18 mouse cellular contexts compared by ENCODE assay signal in the genomic region with DNA sequence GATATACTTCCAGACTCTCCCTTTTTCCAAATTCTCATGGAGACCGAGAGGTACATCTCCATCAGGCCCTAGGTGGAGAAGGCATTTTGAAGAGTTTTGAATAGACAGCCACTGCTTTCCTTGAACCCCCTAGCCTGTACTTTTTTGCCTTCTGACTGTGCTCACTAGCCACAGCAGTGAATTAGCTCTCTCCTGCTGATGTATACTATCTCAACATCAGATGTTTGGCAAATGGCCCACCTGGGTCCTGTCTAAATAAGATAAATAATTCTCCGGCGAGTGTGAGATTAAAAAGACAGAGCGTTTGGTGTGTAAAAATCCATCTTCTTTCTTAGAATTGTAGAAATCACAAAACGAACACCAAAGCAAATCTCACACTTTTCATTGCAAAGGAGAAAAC.
DNase-seq lines count a peak whose midpoint lies in the region; ATAC-seq lines count a peak whose summit lies in the region.
"Had no signal": no experiment of that assay in that cellular context is flagged by ENCODE, and none has a peak within 500 bp of the region (broad histone marks: within the 10 kb centered on the region; RNA-seq: fewer than 3 reads in every experiment).

No protein-coding gene starts in this region.

- H3K4me2 ChIP-seq in kidney, embryonic 16.5 days (replicated peaks; ENCODE audit: low read depth, low read length), result no peak overlapping the region
- H3K4me2 ChIP-seq in hindbrain, embryonic 14.5 days (replicated peaks), result no peak overlapping the region
- no peak overlapping the region for H3K4me2 ChIP-seq in midbrain, embryonic 16.5 days (ENCODE audit: low read length)
- H3K4me2 ChIP-seq: limb, embryonic 15.5 days; liver, embryonic 15.5 days had no signal

- peak; percentile 7 to 31 for DNase-seq in cerebellum, postnatal 10 days
- DNase-seq in cerebellum, adult 8-10 months, result no peak
- DNase-seq in kidney, adult 8-10 months, result no peak
- DNase-seq in hindbrain, embryonic 14.5 days (ENCODE audit: low spot score), result peak; percentile 42
- no peak for DNase-seq in gastrocnemius, postnatal 10 days
- no peak for DNase-seq in cerebellum, adult 9-10 months
- DNase-seq: adrenal gland, postnatal 10 days; gastrocnemius, postnatal 14 days; kidney, postnatal 10 days; right cerebral cortex, adult 18-20 months had no signal

- H3K9ac ChIP-seq in kidney, embryonic 16.5 days (replicated peaks; ENCODE audit: low read length), result 0 out of 2 replicates have a peak overlapping the region, but pooled peaks have one; percentile 8
- no peak overlapping the region for H3K9ac ChIP-seq in hindbrain, embryonic 14.5 days
- H3K9ac ChIP-seq in midbrain, embryonic 16.5 days (ENCODE audit: low read depth, low read length), result no peak overlapping the region
- H3K9ac ChIP-seq: limb, embryonic 15.5 days; liver, embryonic 15.5 days had no signal

- no peaks in the 10 kb centered on the region for H3K9me3 ChIP-seq in kidney, embryonic 16.5 days (ENCODE audit: low read length)
- no peaks in the 10 kb centered on the region for H3K9me3 ChIP-seq in hindbrain, embryonic 14.5 days (ENCODE audit: control insufficient read depth, low read length)
- H3K9me3 ChIP-seq in midbrain, embryonic 16.5 days (replicated peaks; ENCODE audit: control insufficient read depth, low read length, poor library complexity, severe bottlenecking), result no peaks in the 10 kb centered on the region
- H3K9me3 ChIP-seq: limb, embryonic 15.5 days; liver, embryonic 15.5 days had no signal

- 0 out of 2 replicates have a peak, but pooled peaks cover 7% of the 10 kb centered on the region for H3K4me1 ChIP-seq in kidney, embryonic 16.5 days (ENCODE audit: insufficient read depth, low read length)
- peaks cover 16% of the 10 kb centered on the region for H3K4me1 ChIP-seq in hindbrain, embryonic 14.5 days (replicated peaks; ENCODE audit: control insufficient read depth, insufficient read depth, low read length)
- peaks cover 18% of the 10 kb centered on the region for H3K4me1 ChIP-seq in midbrain, embryonic 16.5 days (ENCODE audit: control insufficient read depth, insufficient read depth, low read length)
- H3K4me1 ChIP-seq: limb, embryonic 15.5 days; liver, embryonic 15.5 days had no signal

- H3K27ac ChIP-seq in kidney, embryonic 16.5 days (ENCODE audit: low read length), result no peak overlapping the region
- H3K27ac ChIP-seq in hindbrain, embryonic 14.5 days, result peak overlapping the region; percentile 80
- H3K27ac ChIP-seq in midbrain, embryonic 16.5 days (ENCODE audit: low read length), result peak overlapping the region; percentile 87
- H3K27ac ChIP-seq: limb, embryonic 15.5 days; liver, embryonic 15.5 days; stomach, postnatal 0 days had no signal

- 53% methylated on average over 5 of the region's 5 CpGs for WGBS in kidney, embryonic 16.5 days
- WGBS in hindbrain, embryonic 14.5 days, result 47% methylated on average over 5 of the region's 5 CpGs
- WGBS in midbrain, embryonic 16.5 days, result 31% methylated on average over 5 of the region's 5 CpGs

- H3K27me3 ChIP-seq in kidney, embryonic 16.5 days (ENCODE audit: insufficient read depth, low read length), result no peaks in the 10 kb centered on the region
- H3K27me3 ChIP-seq in hindbrain, embryonic 14.5 days (ENCODE audit: control insufficient read depth, insufficient read depth, low read length), result no peaks in the 10 kb centered on the region
- no peaks in the 10 kb centered on the region for H3K27me3 ChIP-seq in midbrain, embryonic 16.5 days (ENCODE audit: control insufficient read depth, insufficient read depth, low read depth, low read length)
- H3K27me3 ChIP-seq: limb, embryonic 15.5 days; liver, embryonic 15.5 days had no signal

- no peak overlapping the region for H3K4me3 ChIP-seq in kidney, embryonic 16.5 days (ENCODE audit: low read length)
- H3K4me3 ChIP-seq in hindbrain, embryonic 14.5 days (replicated peaks; ENCODE audit: low read length), result no peak overlapping the region
- no peak overlapping the region for H3K4me3 ChIP-seq in midbrain, embryonic 16.5 days (ENCODE audit: low read depth, low read length)
- H3K4me3 ChIP-seq: limb, embryonic 15.5 days; liver, embryonic 15.5 days had no signal

- H3K36me3 ChIP-seq in kidney, embryonic 16.5 days (ENCODE audit: insufficient read depth, low read length), result no peaks in the 10 kb centered on the region
- H3K36me3 ChIP-seq in hindbrain, embryonic 14.5 days (replicated peaks; ENCODE audit: control insufficient read depth, insufficient read depth), result no peaks in the 10 kb centered on the region
- no peaks in the 10 kb centered on the region for H3K36me3 ChIP-seq in midbrain, embryonic 16.5 days (ENCODE audit: control insufficient read depth, insufficient read depth, low read length)
- H3K36me3 ChIP-seq: limb, embryonic 15.5 days; liver, embryonic 15.5 days had no signal

- ATAC-seq in kidney, embryonic 16.5 days (ENCODE audit: low FRiP score, low TSS enrichment), result no peak
- ATAC-seq in hindbrain, embryonic 14.5 days (ENCODE audit: low FRiP score), result no peak
- peak; percentile 82 for ATAC-seq in midbrain, embryonic 16.5 days
- ATAC-seq: activated CD4-positive, CD25-positive, alpha-beta regulatory T cell, adult 4 months; intestine, postnatal 0 days; lung, postnatal 0 days had no signal

Comparison
In these comparisons a context has a peak if more than half of its experiments do, and no peak if none do; other contexts are left out.
1. DNase-seq: peak in cerebellum, postnatal 10 days (2 of 2) and hindbrain, embryonic 14.5 days (single experiment); none in cerebellum, adult 8-10 months (single experiment), kidney, adult 8-10 months (0 of 2), gastrocnemius, postnatal 10 days (single experiment) and cerebellum, adult 9-10 months (single experiment).